Mouse (Mus musculus): ENCODE data around the gene Selp. TPM values are rescaled to one million over a fixed set of nuclear protein-coding genes. Genes with fewer than 3 reads are reported as not detected.

Selp gene
- polyA plus RNA-seq (2017; shearing (Covaris generic)): not detected

GRCm38 (mm10) chr1:164114947-164115493, at the start of gene Selp:
Gene Selp (plus strand): TSS chr1:164115264.

GRCm38 (mm10) chr1:164151387-164152088, 36.5 kb downstream of the Selp start, which contains the start of gene F5:
Gene F5 (plus strand): TSS chr1:164151838.

Other genes with a start within 250 kb of the Selp start
- 41.0 TPM for gene Scyl3, start 186.2 kb upstream of the Selp start, polyA plus RNA-seq (2017; shearing (Covaris generic))
- gene BC055324, start 120.5 kb upstream of the Selp start, polyA plus RNA-seq (2017; shearing (Covaris generic)): 3.1 TPM
- gene Mettl18, start 120.4 kb upstream of the Selp start, polyA plus RNA-seq (2017; shearing (Covaris generic)): 7.3 TPM
- not detected for gene Sele, start 67.0 kb upstream of the Selp start, polyA plus RNA-seq (2017; shearing (Covaris generic))
- 4.4 TPM for gene Sell, start 53.3 kb upstream of the Selp start, polyA plus RNA-seq (2017; shearing (Covaris generic))
- gene F5, start 36.6 kb downstream of the Selp start, polyA plus RNA-seq (2017; shearing (Covaris generic)): not detected
- gene Slc19a2, start 133.8 kb downstream of the Selp start, polyA plus RNA-seq (2017; shearing (Covaris generic)): 10.7 TPM
- gene Ccdc181, start 160.3 kb downstream of the Selp start, polyA plus RNA-seq (2017; shearing (Covaris generic)): 4.0 TPM
- gene Nme7, start 188.9 kb downstream of the Selp start, polyA plus RNA-seq (2017; shearing (Covaris generic)): 6.4 TPM
- gene Blzf1, start 192.2 kb downstream of the Selp start, polyA plus RNA-seq (2017; shearing (Covaris generic)): 12.8 TPM

Data from effector memory CD4-positive, alpha-beta T cell, adult 7 months (primary cell).